9 mouse cellular contexts compared by ENCODE assay signal in the genomic region with DNA sequence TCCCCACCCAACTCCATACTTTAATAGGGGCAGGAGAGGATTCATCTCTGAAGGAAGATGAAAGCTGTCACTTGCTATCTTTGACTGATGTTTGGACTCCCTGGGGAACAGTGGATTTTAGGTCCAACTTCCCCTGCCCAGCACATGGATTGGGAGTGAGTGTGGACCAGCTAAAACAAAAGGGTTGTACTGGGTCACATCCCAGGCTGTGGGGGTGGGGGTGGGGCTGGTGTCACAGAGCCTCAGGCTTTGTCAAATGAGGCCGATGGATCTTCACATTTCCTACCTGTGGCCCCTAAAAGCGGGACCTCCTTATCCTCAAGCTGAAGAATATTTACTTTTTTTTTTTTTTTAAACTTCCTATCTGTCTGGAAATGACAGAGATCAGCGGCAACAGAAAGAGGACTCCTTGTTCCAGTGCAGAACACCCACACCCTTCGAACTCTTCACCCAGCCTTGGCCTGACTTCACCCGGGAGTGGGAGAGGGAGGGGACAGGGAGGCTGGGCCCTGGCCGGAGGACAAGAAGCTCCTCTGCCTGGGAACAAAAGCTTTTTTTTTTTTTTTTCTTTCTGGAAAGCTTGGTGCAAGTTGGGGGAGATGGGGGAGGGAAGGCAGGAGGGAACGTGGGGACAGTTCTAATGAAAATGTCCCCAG. TPM values are rescaled to one million over a fixed set of nuclear protein-coding genes. Genes with fewer than 3 reads are reported as not detected.
A peak's percentile ranks its signal among the peaks of the same experiment; 100 is the strongest.
DNase-seq lines count a peak whose midpoint lies in the region; ATAC-seq and TF ChIP-seq lines count a peak whose summit lies in the region.
"Had no signal": no experiment of that assay in that cellular context is flagged by ENCODE, and none has a peak within 500 bp of the region (broad histone marks: within the 10 kb centered on the region; RNA-seq: fewer than 3 reads in every experiment).

No protein-coding gene starts in this region.

- H3K79me2 ChIP-seq in myocyte (ENCODE audit: control insufficient read depth, insufficient read depth): no peaks in the 10 kb centered on the region

- no peak for TF ChIP-seq CTCF in layer of hippocampus, adult 2 months (conservative IDR thresholded peaks at IDR 0.05)
- no peak for TF ChIP-seq CTCF in heart, postnatal 0 days (IDR thresholded peaks at IDR 0.05; ENCODE audit: low read depth)
- no peak for TF ChIP-seq CTCF in thymus, adult 2 months (IDR thresholded peaks at IDR 0.05; ENCODE audit: borderline replicate concordance, control insufficient read depth, extremely low read depth, insufficient read depth, low read length, poor library complexity)

- H3K27me3 ChIP-seq in heart, postnatal 0 days (ENCODE audit: control insufficient read depth, insufficient read depth, low read length): no peaks in the 10 kb centered on the region
- H3K27me3 ChIP-seq in myocyte (ENCODE audit: control insufficient read depth, insufficient read depth, insufficient read length): no peaks in the 10 kb centered on the region
- H3K27me3 ChIP-seq in thymus, adult 2 months (ENCODE audit: control insufficient read depth, insufficient read depth, low read length): no peaks in the 10 kb centered on the region

- peak; percentile 87 for ATAC-seq in heart, postnatal 0 days (ENCODE audit: insufficient read depth, low read depth)
- no peak for ATAC-seq in erythroblast, adult 5-6 weeks (replicated peaks; ENCODE audit: low FRiP score, poor library complexity, severe bottlenecking)

- no peak for TF ChIP-seq POLR2A in myocyte (IDR thresholded peaks at IDR 0.05; ENCODE audit: insufficient read length, low read depth)
- TF ChIP-seq POLR2A in thymus, adult 2 months (IDR thresholded peaks at IDR 0.05; ENCODE audit: control insufficient read depth, extremely low read depth, insufficient read depth, low read length, poor library complexity): no peak

- H3K27ac ChIP-seq in layer of hippocampus, adult 2 months: peak overlapping the region; percentile 84
- peak overlapping the region; percentile 48 for H3K27ac ChIP-seq in heart, postnatal 0 days (ENCODE audit: low read depth)
- H3K27ac ChIP-seq in thymus, adult 2 months (ENCODE audit: control insufficient read depth, insufficient read depth, low read length): no peak overlapping the region

- no peaks in the 10 kb centered on the region for H3K36me3 ChIP-seq in heart, postnatal 0 days (replicated peaks; ENCODE audit: control insufficient read depth, insufficient read depth, low read length)
- no peaks in the 10 kb centered on the region for H3K36me3 ChIP-seq in myocyte (ENCODE audit: control insufficient read depth, insufficient read depth)
- no peaks in the 10 kb centered on the region for H3K36me3 ChIP-seq in thymus, adult 2 months (ENCODE audit: control insufficient read depth, insufficient read depth, low read length)

- 25% methylated on average over 7 of the region's 7 CpGs for WGBS in heart, postnatal 0 days
- WGBS in thymus, adult 2 months: 87% methylated on average over 7 of the region's 7 CpGs

- DNase-seq in layer of hippocampus, adult 2 months (ENCODE audit: low spot score in 2 of 2): no peak
- no peak for DNase-seq in layer of hippocampus, postnatal 25 days (ENCODE audit: extremely low spot score in 1 of 2, low spot score in 1 of 2)
- DNase-seq in adrenal gland, adult 8-10 months: peak; percentile 87
- DNase-seq in heart, postnatal 0 days (ENCODE audit: low spot score): peak; percentile 60
- no peak for DNase-seq in thymus, adult 2 months
- DNase-seq in cerebellum, postnatal 4 days (ENCODE audit: low spot score in 2 of 2): no peak

- TF ChIP-seq EP300 in heart, postnatal 0 days (IDR thresholded peaks at IDR 0.05; ENCODE audit: low read depth): peak; percentile 77; the same call in 1 of the 2 replicates

- H3K4me2 ChIP-seq in heart, postnatal 0 days (ENCODE audit: low read depth, low read length): no peak overlapping the region
- peak overlapping the region; percentile 53 for H3K4me2 ChIP-seq in myocyte (ENCODE audit: low read depth)

- no peak overlapping the region for H3K9ac ChIP-seq in heart, postnatal 0 days (replicated peaks; ENCODE audit: low read depth, low read length)

- H3K9me3 ChIP-seq in heart, postnatal 0 days (replicated peaks; ENCODE audit: control insufficient read depth, low read length): 0 out of 2 replicates have a peak, but pooled peaks cover 3% of the 10 kb centered on the region

- no peak overlapping the region for H3K4me3 ChIP-seq in layer of hippocampus, adult 2 months
- no peak overlapping the region for H3K4me3 ChIP-seq in heart, postnatal 0 days (ENCODE audit: low read depth, low read length)
- no peak overlapping the region for H3K4me3 ChIP-seq in myocyte
- no peak overlapping the region for H3K4me3 ChIP-seq in thymus, adult 2 months (ENCODE audit: control insufficient read depth, insufficient read depth, low read length)

- peaks cover 17% of the 10 kb centered on the region; the same call in 1 of the 2 replicates for H3K4me1 ChIP-seq in heart, postnatal 0 days (ENCODE audit: control insufficient read depth, insufficient read depth)
- no peaks in the 10 kb centered on the region for H3K4me1 ChIP-seq in thymus, adult 2 months (replicated peaks; ENCODE audit: control insufficient read depth, insufficient read depth, low read length)

- no peak overlapping the region for H3ac ChIP-seq in myocyte (ENCODE audit: control insufficient read depth, insufficient read length)

TF ChIP-seq in myocyte, 11 proteins besides CTCF, POLR2A, EP300 and RAD21:
- TF ChIP-seq CEBPB (IDR thresholded peaks at IDR 0.05; ENCODE audit: insufficient read depth, poor library complexity, severe bottlenecking): no peak
- TF ChIP-seq MAX (IDR thresholded peaks at IDR 0.05; ENCODE audit: low read depth): no peak
- no peak for TF ChIP-seq USF1 (IDR thresholded peaks at IDR 0.05; ENCODE audit: low read depth)
- TF ChIP-seq MYOD1 (IDR thresholded peaks at IDR 0.05; ENCODE audit: control insufficient read depth in 1 of 3, insufficient read length in 2 of 3, low read depth in 2 of 3): no peak
- TF ChIP-seq TCF3 (IDR thresholded peaks at IDR 0.05; ENCODE audit: insufficient read length, low read depth): no peak
- no peak for TF ChIP-seq TCF12 (IDR thresholded peaks at IDR 0.05; ENCODE audit: insufficient read depth, poor library complexity, severe bottlenecking)
- no peak for TF ChIP-seq REST (IDR thresholded peaks at IDR 0.05; ENCODE audit: insufficient read depth, insufficient read length)
- TF ChIP-seq SRF (IDR thresholded peaks at IDR 0.05; ENCODE audit: control insufficient read depth, insufficient read length, low read depth): no peak
- no peak for TF ChIP-seq MYOG (IDR thresholded peaks at IDR 0.05; ENCODE audit: control insufficient read depth in 1 of 3, insufficient read depth in 1 of 3, insufficient read length in 2 of 3, low read depth in 2 of 3)
- no peak for TF ChIP-seq E2F4 (IDR thresholded peaks at IDR 0.05; ENCODE audit: insufficient read depth)
- no peak for TF ChIP-seq POLR2AphosphoS2 (IDR thresholded peaks at IDR 0.05; ENCODE audit: insufficient read length, low read depth)

RNA-seq across cellular contexts. Expression of gene Cipc, which starts 14.8 kb away (rescaled TPM):
- total RNA-seq in layer of hippocampus, adult 2 months (2021): 10 to 100 TPM; 73.4 to 83.6 TPM
- total RNA-seq in layer of hippocampus, postnatal 25 days (2021): 10 to 100 TPM; 62.0 to 74.2 TPM
- total RNA-seq in adrenal gland, adult 8-10 months (2022): 10 to 100 TPM; 25.4 to 43.9 (median 32.1) TPM
- 26.2 and 41.6 TPM in 2 replicates for total RNA-seq in heart, postnatal 0 days (2014; rRNA removed; ENCODE audit: low replicate concordance)
- polyA plus RNA-seq in heart, postnatal 0 days (2015; fragmentation: Nextera tagmentation; extraction: Ambion mirVana): 18.7 and 20.9 TPM in 2 replicates
- polyA plus RNA-seq in myocyte (2012; fragmentation: generic; extraction: Trizol): 14.7 TPM
- 43.8 and 56.5 TPM in 2 replicates for polyA plus RNA-seq in thymus, adult 2 months (2012; rRNA removed)
- total RNA-seq in erythroblast, adult 5-6 weeks (2015; ENCODE audit: low replicate concordance): 4.8 and 7.1 TPM in 2 replicates
- total RNA-seq in erythroblast, adult 5-6 weeks (2017; ENCODE audit: low replicate concordance): 5.6 and 8.2 TPM in 2 replicates

RNA-seq across cellular contexts. Expression of gene Irf2bpl, which starts 47.4 kb away (rescaled TPM):
- total RNA-seq in layer of hippocampus, adult 2 months (2021): 10 to 100 TPM; 69.8 to 70.2 TPM
- 10 to 100 TPM; 68.0 to 70.8 TPM for total RNA-seq in layer of hippocampus, postnatal 25 days (2021)
- 10 to 100 TPM; 69.8 to 92.2 (median 82.8) TPM for total RNA-seq in adrenal gland, adult 8-10 months (2022)
- 74.0 and 88.5 TPM in 2 replicates for total RNA-seq in heart, postnatal 0 days (2014; rRNA removed; ENCODE audit: low replicate concordance)
- 26.4 and 30.0 TPM in 2 replicates for polyA plus RNA-seq in heart, postnatal 0 days (2015; fragmentation: Nextera tagmentation; extraction: Ambion mirVana)
- 59.1 TPM for polyA plus RNA-seq in myocyte (2012; fragmentation: generic; extraction: Trizol)
- polyA plus RNA-seq in thymus, adult 2 months (2012; rRNA removed): 38.6 and 46.1 TPM in 2 replicates
- 0.21 and 0.77 TPM in 2 replicates for total RNA-seq in erythroblast, adult 5-6 weeks (2015; ENCODE audit: low replicate concordance)
- total RNA-seq in erythroblast, adult 5-6 weeks (2017; ENCODE audit: low replicate concordance): 0.42 TPM in 1 of 2 replicates, not detected in the other

RNA-seq across cellular contexts. Expression of gene Zdhhc22, which starts 58.2 kb away (rescaled TPM):
- 1 to 10 TPM; 8.6 to 9.0 TPM for total RNA-seq in layer of hippocampus, adult 2 months (2021)
- 10 to 100 TPM; 10.3 to 10.9 TPM for total RNA-seq in layer of hippocampus, postnatal 25 days (2021)
- 1 to 10 TPM; 1.8 to 4.7 (median 3.0) TPM for total RNA-seq in adrenal gland, adult 8-10 months (2022)
- total RNA-seq in heart, postnatal 0 days (2014; rRNA removed; ENCODE audit: low replicate concordance): not detected in 2 replicates
- polyA plus RNA-seq in heart, postnatal 0 days (2015; fragmentation: Nextera tagmentation; extraction: Ambion mirVana): 0.05 TPM in 1 of 2 replicates, not detected in the other
- polyA plus RNA-seq in myocyte (2012; fragmentation: generic; extraction: Trizol): 0.01 TPM
- polyA plus RNA-seq in thymus, adult 2 months (2012; rRNA removed): 0.86 and 1.6 TPM in 2 replicates
- not detected in 2 replicates for total RNA-seq in erythroblast, adult 5-6 weeks (2015; ENCODE audit: low replicate concordance)
- total RNA-seq in erythroblast, adult 5-6 weeks (2017; ENCODE audit: low replicate concordance): 0.43 TPM in 1 of 2 replicates, not detected in the other
- polyA plus RNA-seq: liver, embryonic 16.5 days had no signal

Comparison
In these comparisons a context has a peak if more than half of its experiments do, and no peak if none do; other contexts are left out.
1. DNase-seq: peak in adrenal gland, adult 8-10 months (single experiment) and heart, postnatal 0 days (single experiment); none in layer of hippocampus, adult 2 months (0 of 2), layer of hippocampus, postnatal 25 days (0 of 2), thymus, adult 2 months (single experiment) and cerebellum, postnatal 4 days (0 of 2).
2. RNA of gene Irf2bpl, which starts 47.4 kb away (total RNA-seq): 69.8 to 92.2 TPM in adrenal gland, adult 8-10 months, 74.0 to 88.5 TPM in heart, postnatal 0 days, 68.0 to 70.8 TPM in layer of hippocampus, postnatal 25 days and 69.8 to 70.2 TPM in layer of hippocampus, adult 2 months; 0.21 to 0.77 TPM in erythroblast, adult 5-6 weeks; every median in the first group is over 10 times any median in the second.